Mouse (Mus musculus) liver, embryonic 18 days (tissue): ENCODE results near the gene Gm20870. TPM values are rescaled to one million over a fixed set of nuclear protein-coding genes. Genes with fewer than 3 reads are reported as not detected.

Source experiments
- polyA plus RNA-seq: library from polyadenylated mRNA; depleted of rRNA; stranded (reverse); fragments of >200 nt; gene quantifications from 2 replicates; pipeline ENCODE4 v1.2.3, GENCODE M21; 2012; rRNA removed

Gene Gm20870
- polyA plus RNA-seq, result not detected in 2 replicates

DNA sequence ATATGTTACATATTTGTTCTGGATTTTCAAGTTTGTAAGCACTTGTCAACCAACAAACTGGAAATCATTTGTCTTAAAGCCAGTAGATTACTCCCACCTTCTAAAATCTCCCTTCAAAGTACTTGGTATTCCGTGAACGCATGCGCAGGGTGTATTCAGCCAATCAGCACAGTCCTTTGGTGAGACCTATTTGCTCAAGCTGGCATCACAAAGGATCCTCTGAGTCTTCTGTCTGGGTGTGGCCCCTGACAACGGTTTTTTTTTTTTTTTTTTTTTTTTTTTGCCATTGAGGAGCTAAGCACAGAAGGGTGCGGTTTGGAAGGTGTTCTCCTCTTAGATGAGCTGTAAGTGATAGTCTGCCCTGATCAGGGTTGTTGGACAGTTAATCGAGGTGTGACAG is at the start of gene Gm20870:
Gm20870 (plus strand) TSS at position 301 of the 400 bp plus-strand sequence.

Other genes with a start within 250 kb of the Gm20870 start
- gene Gm20869, start 222.6 kb upstream of the Gm20870 start, polyA plus RNA-seq, result not detected in 2 replicates